Mouse (Mus musculus) megakaryocyte, adult 5-6 weeks (primary cell): ENCODE data around the gene Hoxd9. TPM values are rescaled to one million over a fixed set of nuclear protein-coding genes. Genes with fewer than 3 reads are reported as not detected.

Source experiments
- ATAC-seq: 2 replicates; pipeline ENCODE4 v1.8.0; 2016; ENCODE audit warnings: mild to moderate bottlenecking, inconsistent platforms; ENCODE audit not compliant: poor library complexity, severe bottlenecking
- total RNA-seq, 2 experiments: library from RNA; stranded (forward) in 1 of 2; stranded (reverse) in 1 of 2; fragments of 153-499, 151-499 nt in 1 of 2; fragments of 221-1000, 200-1000 nt in 1 of 2; gene quantifications; 2 replicates each; pipeline versions ENCODE4 v1.2.3 to v1.2.4; 2015 to 2017

Hoxd9 gene
- total RNA-seq, 2 experiments from 2014 or later = not detected

DNA sequence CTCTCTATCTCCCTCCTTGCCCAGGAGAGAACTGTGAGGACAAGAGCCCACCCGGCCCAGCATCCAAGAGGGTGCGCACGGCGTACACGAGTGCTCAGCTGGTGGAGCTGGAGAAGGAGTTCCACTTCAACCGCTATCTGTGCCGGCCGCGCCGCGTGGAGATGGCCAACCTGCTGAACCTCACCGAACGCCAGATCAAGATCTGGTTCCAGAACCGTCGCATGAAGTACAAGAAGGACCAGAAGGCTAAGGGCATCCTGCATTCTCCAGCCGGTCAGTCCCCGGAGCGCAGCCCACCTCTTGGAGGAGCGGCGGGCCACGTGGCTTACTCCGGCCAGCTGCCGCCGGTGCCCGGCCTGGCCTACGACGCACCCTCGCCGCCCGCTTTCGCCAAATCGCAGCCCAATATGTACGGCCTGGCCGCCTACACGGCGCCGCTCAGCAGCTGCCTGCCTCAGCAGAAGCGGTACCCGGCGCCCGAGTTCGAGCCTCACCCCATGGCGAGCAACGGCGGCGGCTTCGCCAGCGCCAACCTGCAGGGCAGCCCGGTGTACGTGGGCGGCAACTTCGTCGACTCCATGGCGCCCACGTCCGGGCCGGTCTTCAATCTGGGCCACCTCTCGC lies 48.9 kb downstream of the Hoxd9 start:
- no peak for ATAC-seq

DNA sequence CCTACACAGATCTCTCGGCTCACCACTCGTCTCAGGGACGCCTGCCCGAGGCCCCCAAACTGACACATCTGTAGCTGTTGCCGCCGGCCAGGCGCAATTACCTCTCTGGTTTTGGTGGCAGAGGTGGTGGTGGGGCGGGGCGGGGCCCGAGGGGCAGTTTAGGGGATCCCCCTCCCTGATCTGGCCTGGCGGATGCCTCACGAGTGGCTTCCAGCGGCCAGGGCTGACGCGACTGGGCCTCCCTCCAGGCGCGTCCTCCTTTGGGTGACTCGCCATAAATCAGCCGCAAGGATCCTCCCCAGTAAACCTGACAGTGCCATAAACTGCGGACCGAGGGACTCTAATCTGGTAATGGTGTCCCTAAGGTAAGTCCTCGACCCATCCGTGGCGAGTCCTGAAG lies 49.5 kb downstream of the Hoxd9 start:
- ATAC-seq = no peak

DNA sequence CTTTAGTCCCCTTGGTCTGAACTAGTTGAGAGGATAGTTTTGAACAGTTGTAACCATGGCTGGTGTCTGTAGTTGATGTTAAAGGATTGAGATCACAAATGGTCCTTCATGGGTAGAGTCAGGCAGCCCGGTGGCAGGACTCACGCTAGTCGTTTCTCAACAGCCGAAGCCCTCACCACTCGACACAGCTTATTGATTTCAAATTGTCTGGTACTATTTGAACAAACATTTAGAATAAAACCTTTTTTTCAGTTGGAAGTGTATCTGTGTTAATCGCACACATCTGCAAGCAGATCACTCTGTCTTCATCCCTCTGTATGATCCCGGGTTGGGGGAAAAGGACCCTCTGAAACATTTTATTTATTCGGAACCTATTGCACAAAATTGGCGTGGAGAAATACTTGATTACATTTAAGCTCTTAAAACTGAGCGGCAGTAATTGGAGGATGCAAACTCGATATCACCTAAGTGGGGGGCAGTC lies 50.2 kb downstream of the Hoxd9 start:
- no peak for ATAC-seq

DNA sequence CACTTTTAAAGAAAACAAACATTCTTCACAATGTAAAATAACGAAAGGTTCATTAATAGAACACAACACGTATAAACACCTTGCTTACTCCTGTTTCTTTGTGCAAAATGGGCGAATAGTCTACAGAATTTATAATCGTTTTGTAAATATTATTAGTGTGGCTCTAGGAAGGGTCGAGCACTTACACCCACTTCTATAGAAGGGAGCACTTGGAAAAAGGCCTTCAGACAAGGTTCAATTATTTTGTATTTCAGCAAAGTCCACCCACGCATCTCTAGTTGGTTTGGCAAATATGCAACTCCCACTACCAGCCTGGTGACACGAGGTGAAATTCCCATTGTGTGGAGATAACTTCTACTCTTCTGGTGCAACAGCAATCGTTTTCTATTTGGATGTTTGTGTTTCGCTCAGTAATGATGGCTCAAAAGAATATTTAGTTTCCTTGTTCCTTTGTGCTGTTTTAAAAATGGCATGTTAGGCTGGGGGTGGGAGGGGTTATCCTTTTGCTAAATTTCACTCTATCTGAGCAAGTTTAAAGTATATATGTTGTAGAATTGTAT lies 51.0 kb downstream of the Hoxd9 start:
- no peak for ATAC-seq

DNA sequence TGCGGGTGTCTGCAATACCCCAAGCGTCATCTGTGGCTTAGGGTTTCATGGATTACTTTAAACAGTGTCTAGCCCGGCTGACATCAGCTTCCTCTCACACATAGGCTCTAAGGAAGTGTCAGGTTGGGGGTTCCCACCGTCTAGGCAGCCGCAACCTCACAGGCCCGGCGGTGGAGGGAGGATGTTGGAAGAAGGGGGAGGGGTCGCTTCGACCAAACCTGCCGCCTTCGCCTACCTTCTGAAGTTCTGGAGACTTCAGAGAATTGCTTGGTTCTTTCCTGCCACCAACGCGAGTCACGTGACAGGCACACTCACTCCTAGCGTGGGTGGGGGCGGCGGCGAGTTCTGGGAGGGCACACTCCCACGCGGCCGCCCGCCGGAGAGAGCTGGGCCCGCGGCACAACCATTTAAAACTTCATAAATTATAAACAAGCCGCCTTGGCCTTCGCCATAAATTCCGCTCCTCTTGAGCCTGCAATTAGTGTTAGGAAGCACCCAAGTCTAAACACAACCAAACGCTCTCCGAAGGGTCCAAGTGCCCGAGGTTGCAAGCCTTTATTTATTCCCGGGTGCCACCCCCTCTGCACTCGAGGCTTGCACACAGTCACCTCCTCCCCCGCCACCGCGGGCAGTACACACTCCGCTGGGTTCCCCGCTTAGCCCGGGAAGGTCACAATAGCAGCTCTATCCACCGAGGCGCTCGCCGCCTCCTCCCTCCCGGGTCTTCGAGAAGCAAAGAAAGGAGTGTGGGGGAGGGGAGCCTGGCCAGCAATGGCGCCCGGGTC lies 52.0 kb downstream of the Hoxd9 start:
- 0 out of 2 replicates have a peak, but pooled peaks have one; percentile 27 for ATAC-seq

Other genes starting within 250 kb of the Hoxd9 start
- gene Lnpk, start 118.3 kb upstream of the Hoxd9 start, total RNA-seq (2015) = 31.9 and 33.1 TPM in 2 replicates
- gene Lnpk, start 118.3 kb upstream of the Hoxd9 start, total RNA-seq (2017) = 33.2 and 44.9 TPM in 2 replicates
- not detected in 2 replicates for gene Evx2, start 38.2 kb upstream of the Hoxd9 start, total RNA-seq (2015)
- not detected in 2 replicates for gene Evx2, start 38.2 kb upstream of the Hoxd9 start, total RNA-seq (2017)
- not detected in 2 replicates for gene Hoxd13, start 29.4 kb upstream of the Hoxd9 start, total RNA-seq (2015)
- not detected in 2 replicates for gene Hoxd13, start 29.4 kb upstream of the Hoxd9 start, total RNA-seq (2017)
- not detected in 2 replicates for gene Hoxd12, start 22.7 kb upstream of the Hoxd9 start, total RNA-seq (2015)
- not detected in 2 replicates for gene Hoxd12, start 22.7 kb upstream of the Hoxd9 start, total RNA-seq (2017)
- not detected in 2 replicates for gene Hoxd11, start 18.2 kb upstream of the Hoxd9 start, total RNA-seq (2015)
- gene Hoxd11, start 18.2 kb upstream of the Hoxd9 start, total RNA-seq (2017) = not detected in 2 replicates
- not detected in 2 replicates for gene Hoxd10, start 5.8 kb upstream of the Hoxd9 start, total RNA-seq (2015)
- gene Hoxd10, start 5.8 kb upstream of the Hoxd9 start, total RNA-seq (2017) = not detected in 2 replicates
- not detected in 2 replicates for gene Hoxd8, start 6.9 kb downstream of the Hoxd9 start, total RNA-seq (2015)
- gene Hoxd8, start 6.9 kb downstream of the Hoxd9 start, total RNA-seq (2017) = not detected in 2 replicates
- gene Hoxd3, start 14.2 kb downstream of the Hoxd9 start, total RNA-seq (2015) = not detected in 2 replicates
- gene Hoxd3, start 14.2 kb downstream of the Hoxd9 start, total RNA-seq (2017) = 0.26 TPM in 1 of 2 replicates, not detected in the other
- not detected in 2 replicates for gene Hoxd4, start 14.2 kb downstream of the Hoxd9 start, total RNA-seq (2015)
- not detected in 2 replicates for gene Hoxd4, start 14.2 kb downstream of the Hoxd9 start, total RNA-seq (2017)
- gene Gm28230, start 29.0 kb downstream of the Hoxd9 start, total RNA-seq (2015) = not detected in 2 replicates
- not detected in 2 replicates for gene Gm28230, start 29.0 kb downstream of the Hoxd9 start, total RNA-seq (2017)
- gene Hoxd1, start 65.3 kb downstream of the Hoxd9 start, total RNA-seq (2015) = not detected in 2 replicates
- gene Hoxd1, start 65.3 kb downstream of the Hoxd9 start, total RNA-seq (2017) = not detected in 2 replicates
- 51.5 and 56.0 TPM in 2 replicates for gene Mtx2, start 128.1 kb downstream of the Hoxd9 start, total RNA-seq (2015)
- gene Mtx2, start 128.1 kb downstream of the Hoxd9 start, total RNA-seq (2017) = 13.4 and 15.6 TPM in 2 replicates